Mouse (Mus musculus) liver, postnatal 0 days (tissue): ENCODE data around the gene Shroom3. TPM values are rescaled to one million over a fixed set of nuclear protein-coding genes. Genes with fewer than 3 reads are reported as not detected.

Experiments used
- ATAC-seq: fragments of 200-750 bp; cut with Nextera tagmentation; 2 replicates; pipeline ENCODE4 v1.8.0; 2017; ENCODE audit warnings: mild to moderate bottlenecking, moderate library complexity
- DNase-seq: peaks from one replicate; pipeline ENCODE4 v3.0.0-alpha.2; 2016
- H3K27ac ChIP-seq: fragments of 300-500 bp; sonication (generic); 2 replicates; pipeline ENCODE4 v1.5.1; 2014; ENCODE audit warnings: antibody characterized with exemption, moderate library complexity, mild to moderate bottlenecking, low read depth
- H3K27me3 ChIP-seq: fragments of 300-500 bp; sonication (generic); 2 replicates; pipeline ENCODE4 v1.6.1; 2014; ENCODE audit warnings: low read length, control low read depth, mixed read lengths; ENCODE audit not compliant: insufficient read depth
- H3K36me3 ChIP-seq: fragments of 300-500 bp; sonication (generic); replicated peaks from 2 replicates; pipeline ENCODE4 v1.6.1; 2014; ENCODE audit warnings: mild to moderate bottlenecking, control low read depth, low read length, moderate library complexity, mixed read lengths; ENCODE audit not compliant: insufficient read depth
- H3K4me1 ChIP-seq: fragments of 300-500 bp; sonication (generic); 2 replicates; pipeline ENCODE4 v1.6.1; 2014; ENCODE audit warnings: antibody characterized with exemption, mild to moderate bottlenecking, control low read depth; ENCODE audit not compliant: insufficient read depth
- H3K4me2 ChIP-seq: fragments of 300-500 bp; sonication (generic); 2 replicates; pipeline ENCODE4 v1.6.1; 2014; ENCODE audit warnings: low read depth, mild to moderate bottlenecking, low read length, moderate library complexity, mixed read lengths
- H3K4me3 ChIP-seq: fragments of 300-500 bp; sonication (generic); 2 replicates; pipeline ENCODE4 v1.5.1; 2014; ENCODE audit warnings: low read depth, low read length
- H3K9ac ChIP-seq: fragments of 300-500 bp; sonication (generic); replicated peaks from 2 replicates; pipeline ENCODE4 v1.6.1; 2014; ENCODE audit warnings: mild to moderate bottlenecking, moderate library complexity
- H3K9me3 ChIP-seq: fragments of 300-500 bp; sonication (generic); 2 replicates; pipeline ENCODE4 v1.6.1; 2016; ENCODE audit warnings: mild to moderate bottlenecking, control low read depth, low read length, mixed read lengths
- CTCF ChIP-seq: sonication (generic); IDR thresholded peaks from 2 replicates; pipeline ENCODE4 v1.5.1; 2016; ENCODE audit warnings: antibody characterized with exemption, low read depth
- EP300 ChIP-seq: IDR thresholded peaks from 2 replicates; pipeline ENCODE4 v1.6.1; 2016; ENCODE audit warnings: antibody characterized with exemption, low read depth, mild to moderate bottlenecking
- WGBS: fragments of 180-500 bp; shearing (Covaris S2); extraction: QIAGEN DNeasy Blood & Tissue Kit; methylation state at CpG from one replicate; pipeline ENCODE4 v1.1.7; 2014; ENCODE audit not compliant: insufficient replicate concordance; 5-methylcytosine and 5-hydroxymethylcytosine counted together
- polyA plus RNA-seq: library from polyadenylated mRNA; unstranded; fragments of >200 nt; fragmentation: Nextera tagmentation; extraction: Ambion mirVana; gene quantifications from 2 replicates; pipeline ENCODE4 v1.2.1, GENCODE M21; 2015

Gene Shroom3
- polyA plus RNA-seq, 1 experiment from 2014 or later = 0.96 TPM

DNA sequence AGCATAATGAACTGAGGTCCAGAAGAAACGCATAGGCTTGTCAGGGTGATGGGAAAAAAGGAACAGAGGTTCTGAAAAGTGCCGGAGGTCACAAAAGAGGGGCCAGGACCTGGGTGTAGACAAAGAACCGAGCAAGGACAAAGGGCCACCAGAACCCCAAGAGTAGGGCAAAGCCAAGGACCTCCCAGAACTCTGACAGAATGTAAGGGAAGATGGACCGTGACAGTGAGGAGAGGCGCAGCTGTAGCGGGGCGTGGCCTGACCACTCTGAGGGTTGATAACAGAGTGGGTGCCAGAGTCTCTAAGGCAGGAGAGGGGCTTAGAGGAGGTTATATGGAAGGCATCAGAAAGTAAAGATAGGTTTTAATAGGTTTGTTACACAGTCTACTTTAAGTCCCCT lies 77.3 kb downstream of the Shroom3 start:
- H3K4me1 ChIP-seq = peaks cover 6% of the 10 kb centered on the region; the same call in 1 of the 2 replicates
- no peaks in the 10 kb centered on the region for H3K36me3 ChIP-seq
- H3K9ac ChIP-seq = no peak overlapping the region
- no peaks in the 10 kb centered on the region for H3K9me3 ChIP-seq
- H3K27ac ChIP-seq = no peak overlapping the region
- ATAC-seq (no peak), DNase-seq (no peak)
- H3K4me2 ChIP-seq = no peak overlapping the region
- H3K4me3 ChIP-seq = no peak overlapping the region
- 81% methylated on average over 7 of the region's 7 CpGs for WGBS
- TF ChIP-seq CTCF (no peak), EP300 (no peak)
- H3K27me3 ChIP-seq = no peaks in the 10 kb centered on the region

DNA sequence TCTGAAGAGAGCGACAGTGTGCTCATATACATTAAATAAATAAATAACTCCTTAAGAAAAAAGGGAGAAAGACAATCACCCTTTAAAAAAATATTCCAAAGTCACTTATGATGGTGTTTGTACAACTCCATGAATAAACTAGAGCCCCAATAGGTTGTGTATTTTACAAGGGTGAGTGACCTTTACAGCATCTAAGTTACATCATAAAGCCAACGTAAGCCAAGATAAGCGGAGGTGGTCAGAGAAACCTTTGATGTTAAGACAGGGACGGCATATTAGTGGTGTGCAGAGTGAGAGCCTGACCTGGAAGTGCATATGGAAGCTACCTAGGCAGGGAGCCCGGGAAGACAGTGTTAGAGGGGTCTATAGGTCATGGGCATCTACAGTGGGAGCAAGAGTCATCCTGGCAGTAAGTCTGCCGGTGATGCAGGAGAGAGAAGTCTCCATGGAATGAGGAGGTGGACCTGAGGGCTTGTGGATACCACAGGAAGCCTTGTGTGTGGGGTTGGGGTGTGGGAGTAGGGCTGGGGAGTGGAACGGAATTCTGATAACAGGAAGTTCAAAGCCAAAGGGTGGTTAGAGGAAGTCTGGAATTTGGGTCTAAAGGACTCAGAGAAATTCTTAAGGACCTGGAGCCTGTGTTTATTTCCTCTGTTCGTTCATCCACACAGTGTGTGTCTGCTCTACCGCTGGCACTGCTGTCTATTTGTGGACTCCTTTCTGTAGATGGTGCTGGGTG lies 78.5 kb downstream of the Shroom3 start:
- Histone ChIP-seq H3K4me2 (no peak overlapping the region), H3K27me3 (no peaks in the 10 kb centered on the region), H3K9me3 (no peaks in the 10 kb centered on the region), H3K4me3 (no peak overlapping the region), H3K36me3 (no peaks in the 10 kb centered on the region), H3K27ac (no peak overlapping the region), H3K4me1 (peaks cover 6% of the 10 kb centered on the region; the same call in 1 of the 2 replicates), H3K9ac (no peak overlapping the region)
- TF ChIP-seq EP300 = no peak
- TF ChIP-seq CTCF = no peak
- no peak for DNase-seq
- ATAC-seq = peak; percentile 58
- 47% methylated on average over 9 of the region's 9 CpGs for whole genome bisulfite sequencing

DNA sequence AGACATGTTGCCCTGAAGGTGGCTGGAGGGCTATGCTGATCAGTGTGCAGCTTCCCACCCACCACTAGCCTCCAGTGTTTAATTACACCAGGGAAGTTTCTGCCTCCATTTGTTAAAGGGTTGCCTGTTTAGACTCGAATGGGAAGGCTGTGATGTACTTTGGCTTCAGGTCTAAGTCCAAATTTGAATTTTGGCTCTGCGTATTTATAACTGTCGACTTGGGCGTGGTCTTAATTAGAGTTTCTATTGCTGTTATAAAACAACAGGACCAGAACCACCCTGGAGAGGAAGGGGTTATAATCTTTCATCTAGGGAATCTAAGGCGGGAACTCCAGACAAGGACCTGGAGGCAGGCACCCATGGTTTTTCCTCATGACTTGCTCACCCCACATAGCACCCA lies 79.2 kb downstream of the Shroom3 start:
- ATAC-seq = no peak
- H3K27me3 ChIP-seq = no peaks in the 10 kb centered on the region
- DNase-seq = no peak
- no peak overlapping the region for H3K4me2 ChIP-seq
- H3K4me3 ChIP-seq = no peak overlapping the region
- H3K4me1 ChIP-seq = peaks cover 6% of the 10 kb centered on the region; the same call in 1 of the 2 replicates
- 73% methylated on average over 5 of the region's 5 CpGs for WGBS
- H3K36me3 ChIP-seq = no peaks in the 10 kb centered on the region
- no peak overlapping the region for H3K27ac ChIP-seq
- TF ChIP-seq CTCF (no peak), EP300 (no peak)
- H3K9ac ChIP-seq = no peak overlapping the region
- no peaks in the 10 kb centered on the region for H3K9me3 ChIP-seq

DNA sequence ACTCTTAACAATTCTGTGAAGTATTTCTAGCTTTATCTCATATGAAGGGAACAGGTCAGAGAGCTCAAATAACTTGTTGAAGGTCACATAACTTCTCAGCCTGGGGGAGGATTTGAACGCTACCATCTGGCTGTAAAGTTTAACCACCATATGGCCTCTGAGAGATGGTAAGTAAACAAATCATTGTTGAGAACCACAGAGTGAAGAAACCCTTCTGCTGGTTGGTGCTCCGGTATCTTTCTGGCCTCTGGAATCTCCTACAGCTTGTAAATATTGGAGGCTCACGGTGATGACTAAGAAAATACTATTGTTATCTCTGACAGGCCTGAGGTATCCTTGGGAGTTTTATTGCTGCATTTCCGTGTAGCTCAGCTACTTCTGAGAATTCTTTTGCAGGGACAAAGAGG lies 80.3 kb downstream of the Shroom3 start:
- H3K9ac ChIP-seq = no peak overlapping the region
- no peak overlapping the region for H3K27ac ChIP-seq
- DNase-seq = no peak
- no peak overlapping the region for H3K4me3 ChIP-seq
- no peaks in the 10 kb centered on the region for H3K36me3 ChIP-seq
- peak; percentile 13; the same call in 1 of the 2 replicates for ATAC-seq
- WGBS = 37% methylated on average over 4 of the region's 4 CpGs
- TF ChIP-seq CTCF (no peak), EP300 (no peak)
- no peaks in the 10 kb centered on the region for H3K27me3 ChIP-seq
- H3K9me3 ChIP-seq = no peaks in the 10 kb centered on the region
- peaks cover 6% of the 10 kb centered on the region; the same call in 1 of the 2 replicates for H3K4me1 ChIP-seq
- H3K4me2 ChIP-seq = no peak overlapping the region

DNA sequence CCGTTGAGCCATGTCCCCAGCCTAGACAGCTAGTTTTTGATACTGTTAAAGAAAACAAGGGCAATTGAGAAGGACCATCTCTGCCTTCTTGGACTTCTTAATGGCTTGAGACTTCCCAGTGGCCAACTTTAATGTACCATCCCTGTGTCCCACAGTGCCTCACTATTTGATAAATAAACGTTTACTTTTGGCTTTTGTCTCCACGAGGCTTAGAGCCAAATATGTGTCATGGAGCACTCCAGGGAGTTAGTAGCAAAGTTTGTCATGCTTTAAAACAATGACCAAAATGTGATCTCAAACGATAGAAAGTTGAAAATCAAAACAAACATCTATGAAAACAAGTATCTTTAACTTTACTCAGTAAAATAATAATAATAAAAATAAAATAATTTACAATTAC lies 83.1 kb downstream of the Shroom3 start:
- Histone ChIP-seq H3K27me3 (no peaks in the 10 kb centered on the region), H3K4me2 (no peak overlapping the region), H3K4me3 (no peak overlapping the region), H3K36me3 (no peaks in the 10 kb centered on the region), H3K9me3 (0 out of 2 replicates have a peak, but pooled peaks cover 2% of the 10 kb centered on the region), H3K27ac (no peak overlapping the region), H3K9ac (no peak overlapping the region), H3K4me1 (peaks cover 3% of the 10 kb centered on the region; the same call in 1 of the 2 replicates)
- 47% methylated on average over 4 of the region's 4 CpGs for WGBS
- DNase-seq = no peak
- no peak for ATAC-seq
- no peak for TF ChIP-seq EP300
- TF ChIP-seq CTCF = no peak

DNA sequence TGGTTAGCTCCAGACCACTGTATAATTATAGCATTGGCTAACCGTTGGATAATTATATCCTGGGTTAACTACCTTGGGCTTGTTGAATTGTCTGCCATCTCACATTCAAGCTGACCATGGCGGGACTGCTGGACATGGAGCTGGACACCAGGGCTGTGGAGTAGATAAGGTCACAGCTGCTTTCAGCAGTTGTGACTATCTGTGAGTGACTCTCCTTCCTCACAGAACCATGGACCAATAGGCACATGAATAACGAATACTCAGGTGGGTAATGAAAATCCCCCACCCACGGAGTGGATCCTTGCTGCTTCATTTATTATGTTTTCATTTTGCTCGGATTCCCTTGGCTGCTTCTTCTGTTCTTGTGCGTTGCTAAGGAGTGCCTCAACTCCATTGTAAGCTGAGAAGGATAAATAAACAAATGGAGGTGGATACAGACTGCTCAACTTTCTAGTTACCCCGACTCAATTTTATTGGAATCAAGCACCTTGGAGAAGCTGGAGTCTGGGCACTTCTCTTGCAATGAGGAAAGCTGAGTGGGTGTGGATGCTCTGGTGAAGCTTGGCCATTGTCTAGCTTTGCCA lies 84.1 kb downstream of the Shroom3 start:
- no peak for ATAC-seq
- TF ChIP-seq EP300 = no peak
- TF ChIP-seq CTCF = no peak

More for the DNA sequence above, 84.1 kb downstream of the Shroom3 start:
- H3K36me3 ChIP-seq = no peaks in the 10 kb centered on the region
- no peak for DNase-seq
- no peak overlapping the region for H3K4me2 ChIP-seq
- H3K27ac ChIP-seq = no peak overlapping the region
- H3K4me1 ChIP-seq = no peaks in the 10 kb centered on the region; the same call in none of the 2 replicates
- no peak overlapping the region for H3K4me3 ChIP-seq
- H3K27me3 ChIP-seq = no peaks in the 10 kb centered on the region
- H3K9ac ChIP-seq = no peak overlapping the region
- WGBS = 52% methylated on average over 7 of the region's 7 CpGs
- H3K9me3 ChIP-seq = 0 out of 2 replicates have a peak, but pooled peaks cover 2% of the 10 kb centered on the region
